Mouse (Mus musculus): ENCODE data around the gene Habp4. TPM values are rescaled to one million over a fixed set of nuclear protein-coding genes. Genes with fewer than 3 reads are reported as not detected.

Gene Habp4
- polyA plus RNA-seq, 1 experiment from 2014 or later, result 41.9 TPM

GRCm38 (mm10) chr13:64184361-64184760 lies 22.7 kb downstream of the Habp4 start:
- no peak overlapping the region for H3K9ac ChIP-seq (ENCODE audit: low read depth, low read length)
- H3K27me3 ChIP-seq (ENCODE audit: control insufficient read depth, insufficient read depth, low read depth, low read length), result no peaks in the 10 kb centered on the region
- H3K36me3 ChIP-seq (ENCODE audit: control insufficient read depth, insufficient read depth, low read length), result peaks cover 5% of the 10 kb centered on the region
- H3K27ac ChIP-seq (ENCODE audit: low read length), result no peak overlapping the region
- no peak overlapping the region for H3K4me2 ChIP-seq (ENCODE audit: low read length)
- ATAC-seq, result no peak
- no peak overlapping the region for H3K4me3 ChIP-seq (ENCODE audit: low read depth, low read length)
- H3K9me3 ChIP-seq (replicated peaks; ENCODE audit: control insufficient read depth, low read length, poor library complexity, severe bottlenecking), result no peaks in the 10 kb centered on the region
- WGBS, result 77% methylated on average over 10 of the region's 10 CpGs
- no peaks in the 10 kb centered on the region for H3K4me1 ChIP-seq (ENCODE audit: control insufficient read depth, insufficient read depth, low read length)

GRCm38 (mm10) chr13:64185176-64185575 lies 23.6 kb downstream of the Habp4 start:
- no peak overlapping the region for H3K9ac ChIP-seq (ENCODE audit: low read depth, low read length)
- H3K4me1 ChIP-seq (ENCODE audit: control insufficient read depth, insufficient read depth, low read length), result no peaks in the 10 kb centered on the region
- no peaks in the 10 kb centered on the region for H3K27me3 ChIP-seq (ENCODE audit: control insufficient read depth, insufficient read depth, low read depth, low read length)
- no peak for ATAC-seq
- H3K4me2 ChIP-seq (ENCODE audit: low read length), result no peak overlapping the region
- WGBS, result 84% methylated on average over 7 of the region's 7 CpGs
- no peak overlapping the region for H3K27ac ChIP-seq (ENCODE audit: low read length)
- H3K4me3 ChIP-seq (ENCODE audit: low read depth, low read length), result no peak overlapping the region
- H3K9me3 ChIP-seq (replicated peaks; ENCODE audit: control insufficient read depth, low read length, poor library complexity, severe bottlenecking), result no peaks in the 10 kb centered on the region
- H3K36me3 ChIP-seq (ENCODE audit: control insufficient read depth, insufficient read depth, low read length), result peaks cover 5% of the 10 kb centered on the region

- Histone ChIP-seq H3K27me3 (ENCODE audit: control insufficient read depth, insufficient read depth, low read depth, low read length) (no peaks in the 10 kb centered on the region), H3K36me3 (ENCODE audit: control insufficient read depth, insufficient read depth, low read length) (peaks cover 5% of the 10 kb centered on the region), H3K4me1 (ENCODE audit: control insufficient read depth, insufficient read depth, low read length) (no peaks in the 10 kb centered on the region), H3K4me3 (ENCODE audit: low read depth, low read length) (no peak overlapping the region), H3K4me2 (ENCODE audit: low read length) (no peak overlapping the region), H3K27ac (ENCODE audit: low read length) (no peak overlapping the region), H3K9me3 (replicated peaks; ENCODE audit: control insufficient read depth, low read length, poor library complexity, severe bottlenecking) (no peaks in the 10 kb centered on the region), H3K9ac (ENCODE audit: low read depth, low read length) (no peak overlapping the region)
- WGBS, result 94% methylated on average over 9 of the region's 9 CpGs
- ATAC-seq, result no peak
These were observed 24.0 kb downstream of the Habp4 start for GRCm38 (mm10) chr13:64185586-64185985.

GRCm38 (mm10) chr13:64186516-64186915 lies 24.9 kb downstream of the Habp4 start:
- peaks cover 5% of the 10 kb centered on the region for H3K36me3 ChIP-seq (ENCODE audit: control insufficient read depth, insufficient read depth, low read length)
- H3K9ac ChIP-seq (ENCODE audit: low read depth, low read length), result no peak overlapping the region
- no peaks in the 10 kb centered on the region for H3K4me1 ChIP-seq (ENCODE audit: control insufficient read depth, insufficient read depth, low read length)
- ATAC-seq, result no peak
- no peaks in the 10 kb centered on the region for H3K9me3 ChIP-seq (replicated peaks; ENCODE audit: control insufficient read depth, low read length, poor library complexity, severe bottlenecking)
- 93% methylated on average over 4 of the region's 4 CpGs for WGBS
- no peak overlapping the region for H3K27ac ChIP-seq (ENCODE audit: low read length)
- no peaks in the 10 kb centered on the region for H3K27me3 ChIP-seq (ENCODE audit: control insufficient read depth, insufficient read depth, low read depth, low read length)
- no peak overlapping the region for H3K4me2 ChIP-seq (ENCODE audit: low read length)
- no peak overlapping the region for H3K4me3 ChIP-seq (ENCODE audit: low read depth, low read length)

- Histone ChIP-seq H3K36me3 (ENCODE audit: control insufficient read depth, insufficient read depth, low read length) (peaks cover 5% of the 10 kb centered on the region), H3K4me1 (ENCODE audit: control insufficient read depth, insufficient read depth, low read length) (no peaks in the 10 kb centered on the region), H3K4me3 (ENCODE audit: low read depth, low read length) (no peak overlapping the region), H3K27me3 (ENCODE audit: control insufficient read depth, insufficient read depth, low read depth, low read length) (no peaks in the 10 kb centered on the region), H3K27ac (ENCODE audit: low read length) (no peak overlapping the region), H3K4me2 (ENCODE audit: low read length) (no peak overlapping the region), H3K9me3 (replicated peaks; ENCODE audit: control insufficient read depth, low read length, poor library complexity, severe bottlenecking) (no peaks in the 10 kb centered on the region), H3K9ac (ENCODE audit: low read depth, low read length) (no peak overlapping the region)
- no peak for ATAC-seq
These were observed 25.4 kb downstream of the Habp4 start for GRCm38 (mm10) chr13:64187065-64187464.

- Histone ChIP-seq H3K4me1 (ENCODE audit: control insufficient read depth, insufficient read depth, low read length) (no peaks in the 10 kb centered on the region), H3K36me3 (ENCODE audit: control insufficient read depth, insufficient read depth, low read length) (no peaks in the 10 kb centered on the region), H3K4me3 (ENCODE audit: low read depth, low read length) (no peak overlapping the region), H3K9me3 (replicated peaks; ENCODE audit: control insufficient read depth, low read length, poor library complexity, severe bottlenecking) (no peaks in the 10 kb centered on the region), H3K27me3 (ENCODE audit: control insufficient read depth, insufficient read depth, low read depth, low read length) (no peaks in the 10 kb centered on the region), H3K27ac (ENCODE audit: low read length) (no peak overlapping the region), H3K4me2 (ENCODE audit: low read length) (no peak overlapping the region), H3K9ac (ENCODE audit: low read depth, low read length) (no peak overlapping the region)
- ATAC-seq, result no peak
- 90% methylated on average over 6 of the region's 6 CpGs for WGBS
These were observed 36.3 kb downstream of the Habp4 start for GRCm38 (mm10) chr13:64197899-64198298.

GRCm38 (mm10) chr13:64198310-64198709 lies 36.7 kb downstream of the Habp4 start:
- Histone ChIP-seq H3K4me3 (ENCODE audit: low read depth, low read length) (no peak overlapping the region), H3K4me1 (ENCODE audit: control insufficient read depth, insufficient read depth, low read length) (no peaks in the 10 kb centered on the region), H3K9me3 (replicated peaks; ENCODE audit: control insufficient read depth, low read length, poor library complexity, severe bottlenecking) (no peaks in the 10 kb centered on the region), H3K9ac (ENCODE audit: low read depth, low read length) (no peak overlapping the region), H3K36me3 (ENCODE audit: control insufficient read depth, insufficient read depth, low read length) (no peaks in the 10 kb centered on the region), H3K27ac (ENCODE audit: low read length) (no peak overlapping the region), H3K4me2 (ENCODE audit: low read length) (no peak overlapping the region), H3K27me3 (ENCODE audit: control insufficient read depth, insufficient read depth, low read depth, low read length) (no peaks in the 10 kb centered on the region)
- ATAC-seq, result no peak
- WGBS, result 90% methylated on average over 4 of the region's 4 CpGs

GRCm38 (mm10) chr13:64200911-64201310 lies 39.3 kb downstream of the Habp4 start:
- H3K36me3 ChIP-seq (ENCODE audit: control insufficient read depth, insufficient read depth, low read length), result no peaks in the 10 kb centered on the region
- H3K9ac ChIP-seq (ENCODE audit: low read depth, low read length), result no peak overlapping the region
- no peak for ATAC-seq
- H3K4me3 ChIP-seq (ENCODE audit: low read depth, low read length), result no peak overlapping the region
- no peaks in the 10 kb centered on the region for H3K27me3 ChIP-seq (ENCODE audit: control insufficient read depth, insufficient read depth, low read depth, low read length)
- H3K27ac ChIP-seq (ENCODE audit: low read length), result no peak overlapping the region
- no peaks in the 10 kb centered on the region for H3K4me1 ChIP-seq (ENCODE audit: control insufficient read depth, insufficient read depth, low read length)
- no peak overlapping the region for H3K4me2 ChIP-seq (ENCODE audit: low read length)
- no peaks in the 10 kb centered on the region for H3K9me3 ChIP-seq (replicated peaks; ENCODE audit: control insufficient read depth, low read length, poor library complexity, severe bottlenecking)
- 100% methylated on average over 4 of the region's 4 CpGs for WGBS

- Histone ChIP-seq H3K9ac (ENCODE audit: low read depth, low read length) (no peak overlapping the region), H3K4me1 (ENCODE audit: control insufficient read depth, insufficient read depth, low read length) (no peaks in the 10 kb centered on the region), H3K4me2 (ENCODE audit: low read length) (no peak overlapping the region), H3K27me3 (ENCODE audit: control insufficient read depth, insufficient read depth, low read depth, low read length) (no peaks in the 10 kb centered on the region), H3K4me3 (ENCODE audit: low read depth, low read length) (no peak overlapping the region), H3K27ac (ENCODE audit: low read length) (no peak overlapping the region), H3K9me3 (replicated peaks; ENCODE audit: control insufficient read depth, low read length, poor library complexity, severe bottlenecking) (no peaks in the 10 kb centered on the region), H3K36me3 (ENCODE audit: control insufficient read depth, insufficient read depth, low read length) (no peaks in the 10 kb centered on the region)
- WGBS, result 77% methylated on average over 2 of the region's 2 CpGs
- ATAC-seq, result no peak
These were observed 43.1 kb downstream of the Habp4 start for GRCm38 (mm10) chr13:64204726-64205125.

- H3K36me3 ChIP-seq (ENCODE audit: control insufficient read depth, insufficient read depth, low read length), result no peaks in the 10 kb centered on the region
- no peaks in the 10 kb centered on the region for H3K27me3 ChIP-seq (ENCODE audit: control insufficient read depth, insufficient read depth, low read depth, low read length)
- 61% methylated on average over 2 of the region's 2 CpGs for WGBS
- no peak overlapping the region for H3K4me3 ChIP-seq (ENCODE audit: low read depth, low read length)
- H3K4me1 ChIP-seq (ENCODE audit: control insufficient read depth, insufficient read depth, low read length), result no peaks in the 10 kb centered on the region
- no peaks in the 10 kb centered on the region for H3K9me3 ChIP-seq (replicated peaks; ENCODE audit: control insufficient read depth, low read length, poor library complexity, severe bottlenecking)
- no peak overlapping the region for H3K9ac ChIP-seq (ENCODE audit: low read depth, low read length)
- no peak overlapping the region for H3K27ac ChIP-seq (ENCODE audit: low read length)
- ATAC-seq, result no peak
- H3K4me2 ChIP-seq (ENCODE audit: low read length), result no peak overlapping the region
These were observed 43.6 kb downstream of the Habp4 start for GRCm38 (mm10) chr13:64205186-64205585.
